9 mouse cellular contexts compared by ENCODE assay signal in the genomic region with DNA sequence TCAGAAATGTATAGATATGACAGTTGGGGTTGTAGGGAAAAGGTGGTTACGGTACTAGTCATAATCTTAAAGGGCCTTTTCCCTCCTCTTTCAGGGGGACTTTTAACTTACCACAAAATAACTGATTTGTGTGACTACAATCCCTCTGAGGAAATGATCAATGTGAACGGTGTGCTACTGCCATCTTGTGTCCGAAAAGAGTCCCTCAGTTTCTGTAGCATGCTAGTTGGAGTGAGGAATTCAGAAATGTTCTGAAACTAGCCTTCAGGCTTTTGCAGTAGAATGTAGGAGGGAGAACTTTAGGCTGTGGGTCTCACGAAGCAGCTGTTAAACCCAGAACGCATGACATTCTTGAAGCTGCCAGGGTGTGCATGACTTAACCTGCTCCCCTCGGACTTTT.
A peak's percentile ranks its signal among the peaks of the same experiment; 100 is the strongest.
DNase-seq lines count a peak whose midpoint lies in the region; ATAC-seq and TF ChIP-seq lines count a peak whose summit lies in the region.
"Had no signal": no experiment of that assay in that cellular context is flagged by ENCODE, and none has a peak within 500 bp of the region (broad histone marks: within the 10 kb centered on the region; RNA-seq: fewer than 3 reads in every experiment).

No protein-coding gene starts in this region.

- peak; percentile 44 for DNase-seq in adrenal gland, adult 2 months
- DNase-seq in embryonic facial prominence, embryonic 10.5 days (ENCODE audit: low spot score), result peak; percentile 69
- peak; percentile 53 to 56 for DNase-seq in heart, postnatal 36 days
- DNase-seq in layer of hippocampus, adult 9-10 months (ENCODE audit: low spot score), result peak; percentile 27
- DNase-seq in mesoderm, embryonic 11.5 days (ENCODE audit: low read depth, low spot score), result peak; percentile 82
- peak; percentile 56 for DNase-seq in testis, postnatal 10 days (ENCODE audit: low spot score)

- H3K36me3 ChIP-seq in ES-Bruce4 (ENCODE audit: control insufficient read depth, insufficient read depth, low read length, poor library complexity, severe bottlenecking), result no peaks in the 10 kb centered on the region
- no peaks in the 10 kb centered on the region for H3K36me3 ChIP-seq in embryonic facial prominence, embryonic 10.5 days (replicated peaks)
- H3K36me3 ChIP-seq: embryonic facial prominence, embryonic 15.5 days had no signal

- no peak for ATAC-seq in erythroblast, adult 5-6 weeks (replicated peaks; ENCODE audit: low FRiP score, poor library complexity, severe bottlenecking)

- intact Hi-C loops in heart, postnatal 36 days (cut with DNase I), result loop anchor here (1.0 to 5.0 kb wide), 5 partner anchors 237 to 1075 kb away; no protein-coding TSS in a partner anchor

- no peak overlapping the region for H3K27ac ChIP-seq in ES-Bruce4 (ENCODE audit: insufficient read depth, low read length)
- no peak overlapping the region for H3K27ac ChIP-seq in embryonic facial prominence, embryonic 10.5 days (replicated peaks)
- H3K27ac ChIP-seq: embryonic facial prominence, embryonic 15.5 days had no signal

- no peaks in the 10 kb centered on the region for H3K4me1 ChIP-seq in ES-Bruce4 (ENCODE audit: control insufficient read depth, insufficient read depth, low read length)
- no peaks in the 10 kb centered on the region for H3K4me1 ChIP-seq in embryonic facial prominence, embryonic 10.5 days
- H3K4me1 ChIP-seq: embryonic facial prominence, embryonic 15.5 days had no signal

- H3K27me3 ChIP-seq in ES-Bruce4 (ENCODE audit: control insufficient read depth, insufficient read depth, low read length, poor library complexity, severe bottlenecking), result no peaks in the 10 kb centered on the region
- no peaks in the 10 kb centered on the region for H3K27me3 ChIP-seq in embryonic facial prominence, embryonic 10.5 days (replicated peaks; ENCODE audit: low read depth, poor library complexity, severe bottlenecking)
- H3K27me3 ChIP-seq: embryonic facial prominence, embryonic 15.5 days had no signal

- H3K9ac ChIP-seq in ES-Bruce4 (ENCODE audit: low read depth, poor library complexity, severe bottlenecking), result no peak overlapping the region
- H3K9ac ChIP-seq: embryonic facial prominence, embryonic 15.5 days had no signal

- H3K4me3 ChIP-seq in ES-Bruce4 (ENCODE audit: low read depth, low read length), result no peak overlapping the region
- H3K4me3 ChIP-seq in embryonic facial prominence, embryonic 10.5 days, result no peak overlapping the region
- H3K4me3 ChIP-seq: embryonic facial prominence, embryonic 15.5 days had no signal

- TF ChIP-seq EP300 in ES-Bruce4 (IDR thresholded peaks at IDR 0.05; ENCODE audit: insufficient read depth, low read depth, low read length), result no peak

- WGBS in embryonic facial prominence, embryonic 10.5 days, result 32% methylated on average over 6 of the region's 6 CpGs

- TF ChIP-seq CTCF in ES-Bruce4 (IDR thresholded peaks at IDR 0.05; ENCODE audit: low read depth, low read length), result peak; percentile 2

- H3K9me3 ChIP-seq in ES-Bruce4 (replicated peaks; ENCODE audit: control insufficient read depth, insufficient read depth, low read length, poor library complexity, severe bottlenecking), result no peaks in the 10 kb centered on the region
- no peaks in the 10 kb centered on the region for H3K9me3 ChIP-seq in embryonic facial prominence, embryonic 10.5 days
- H3K9me3 ChIP-seq: embryonic facial prominence, embryonic 15.5 days had no signal

- TF ChIP-seq POLR2A in ES-Bruce4 (IDR thresholded peaks at IDR 0.05; ENCODE audit: insufficient read depth, low read length), result no peak

Comparison
In these comparisons a context has a peak if more than half of its experiments do, and no peak if none do; other contexts are left out.
1. DNase-seq: peak in every context shown above with its lines; median percentile 82 in mesoderm, embryonic 11.5 days; 69 in embryonic facial prominence, embryonic 10.5 days; 56 in testis, postnatal 10 days; 54 in heart, postnatal 36 days; 44 in adrenal gland, adult 2 months; 27 in layer of hippocampus, adult 9-10 months.